Mouse (Mus musculus) urinary bladder, postnatal 14 days (tissue): ENCODE data around the gene Memo1.
A peak's percentile ranks its signal among the peaks of the same experiment; 100 is the strongest.
"Not testable (repeated sequence)": the region's sequence is repeated elsewhere in the genome, so short reads cannot be mapped to it uniquely, and the experiment has no call there.

Experiments
- DNase-seq: peaks from one replicate; pipeline ENCODE4 v3.0.0; 2021; ENCODE audit warnings: low spot score

Gene Memo1

DNA sequence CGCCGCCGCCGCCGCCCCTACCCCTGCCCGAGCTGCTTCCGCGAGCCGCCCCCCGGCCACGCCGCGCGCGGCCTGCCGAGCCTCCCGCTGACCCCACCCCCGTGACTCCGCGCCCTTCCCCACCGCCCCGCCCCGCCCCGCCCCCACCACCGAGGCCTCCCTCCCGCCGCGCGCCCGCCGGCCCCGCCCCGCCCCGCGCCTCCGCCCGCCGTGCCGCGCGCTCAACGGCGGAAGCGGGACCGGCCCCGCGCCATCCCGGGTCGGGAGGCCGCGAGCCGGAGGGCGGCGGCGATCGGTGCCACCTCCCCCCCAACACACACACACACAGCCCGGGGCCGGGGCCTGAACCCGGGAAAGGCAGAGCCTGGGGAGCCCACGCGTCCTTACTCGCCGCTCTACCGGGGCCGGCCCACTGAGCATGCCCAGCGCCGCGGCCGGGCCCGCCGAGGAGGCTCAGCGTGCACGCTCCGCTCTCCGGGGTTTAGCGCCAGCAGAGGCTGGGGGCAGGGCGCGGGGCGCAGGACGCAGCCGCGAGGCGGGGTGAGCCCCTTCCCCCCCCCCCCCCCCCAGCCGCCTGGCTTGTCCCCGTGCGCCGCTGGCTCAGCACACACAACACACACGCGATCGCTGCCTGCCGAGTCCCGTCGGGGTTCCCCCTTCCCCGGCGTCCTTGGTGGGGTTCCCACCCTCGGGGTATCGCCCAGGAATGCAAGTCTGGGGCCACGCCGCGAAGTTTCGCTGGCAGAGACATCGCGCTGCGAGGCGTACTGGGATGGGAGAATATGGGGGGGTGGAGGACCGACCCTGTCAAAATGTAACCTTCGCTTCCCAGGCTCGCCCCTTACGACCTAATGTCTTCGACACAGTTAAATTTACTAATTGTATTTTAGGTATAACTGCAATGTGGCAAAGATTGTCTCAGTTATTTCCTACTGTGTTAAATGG is at the start of gene Memo1:
Memo1 (minus strand) TSS at position 496 of the 945 bp plus-strand sequence.
- peak; percentile 84 for DNase-seq

DNA sequence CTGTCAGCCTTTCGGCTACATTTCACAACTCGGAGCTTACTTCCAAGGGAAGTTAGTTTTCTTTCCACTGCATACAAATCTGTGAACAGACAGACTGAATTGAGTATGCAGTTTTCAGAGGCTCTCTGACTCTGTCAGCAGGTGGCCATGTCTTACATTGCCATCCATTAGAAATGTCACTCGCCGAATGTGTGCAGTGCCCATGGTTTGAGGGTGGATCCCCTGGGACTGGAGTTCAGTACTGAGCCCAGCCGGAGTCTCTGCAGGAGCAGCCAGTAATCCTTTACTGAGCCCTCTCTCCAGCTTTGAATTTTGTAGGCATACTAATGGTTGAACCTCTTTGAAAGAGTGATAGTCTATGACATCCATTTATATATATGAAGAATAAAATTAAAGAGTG is 45.8 kb upstream of the Memo1 start:
- no peak for DNase-seq

DNA sequence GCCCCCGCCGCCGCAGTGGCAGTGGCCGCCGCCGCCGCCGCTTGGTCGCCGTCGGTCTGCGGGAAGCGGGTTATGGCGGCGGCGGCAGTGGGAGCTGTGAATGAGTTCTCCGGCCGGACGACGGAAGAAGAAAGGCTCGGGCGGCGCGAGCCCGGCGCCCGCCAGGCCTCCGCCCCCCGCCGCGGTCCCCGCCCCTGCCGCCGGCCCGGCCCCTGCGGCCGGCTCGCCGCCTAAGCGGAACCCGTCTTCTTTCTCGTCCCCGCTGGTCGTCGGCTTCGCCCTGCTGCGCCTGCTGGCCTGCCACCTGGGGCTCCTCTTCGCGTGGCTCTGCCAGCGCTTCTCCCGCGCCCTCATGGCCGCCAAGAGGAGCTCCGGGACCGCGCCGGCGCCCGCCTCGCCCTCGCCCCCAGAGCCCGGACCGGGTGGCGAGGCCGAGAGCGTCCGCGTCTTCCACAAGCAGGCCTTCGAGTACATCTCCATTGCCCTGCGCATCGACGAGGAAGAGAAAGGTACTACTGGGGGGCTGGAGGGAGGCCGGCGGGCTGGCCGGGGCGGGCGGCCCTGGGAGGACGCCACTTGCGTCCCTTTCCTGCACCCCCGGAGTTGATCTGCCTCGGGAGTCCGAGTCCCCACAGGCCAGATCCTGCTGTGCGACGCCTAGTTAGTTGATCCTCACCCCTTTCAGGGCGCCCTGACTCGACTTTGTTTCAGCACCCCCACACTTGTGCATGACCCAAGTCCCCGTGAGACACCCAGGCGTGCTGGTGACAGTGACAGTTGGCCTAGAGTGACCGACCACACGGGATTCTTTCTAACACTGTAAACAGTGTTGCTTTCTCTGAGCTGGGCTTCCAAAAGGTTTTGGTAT is 43.9 kb upstream of the Memo1 start, which contains the start of gene Spast:
Spast (plus strand) TSS at position 51 of the 868 bp plus-strand sequence.
- peak; percentile 79 for DNase-seq

DNA sequence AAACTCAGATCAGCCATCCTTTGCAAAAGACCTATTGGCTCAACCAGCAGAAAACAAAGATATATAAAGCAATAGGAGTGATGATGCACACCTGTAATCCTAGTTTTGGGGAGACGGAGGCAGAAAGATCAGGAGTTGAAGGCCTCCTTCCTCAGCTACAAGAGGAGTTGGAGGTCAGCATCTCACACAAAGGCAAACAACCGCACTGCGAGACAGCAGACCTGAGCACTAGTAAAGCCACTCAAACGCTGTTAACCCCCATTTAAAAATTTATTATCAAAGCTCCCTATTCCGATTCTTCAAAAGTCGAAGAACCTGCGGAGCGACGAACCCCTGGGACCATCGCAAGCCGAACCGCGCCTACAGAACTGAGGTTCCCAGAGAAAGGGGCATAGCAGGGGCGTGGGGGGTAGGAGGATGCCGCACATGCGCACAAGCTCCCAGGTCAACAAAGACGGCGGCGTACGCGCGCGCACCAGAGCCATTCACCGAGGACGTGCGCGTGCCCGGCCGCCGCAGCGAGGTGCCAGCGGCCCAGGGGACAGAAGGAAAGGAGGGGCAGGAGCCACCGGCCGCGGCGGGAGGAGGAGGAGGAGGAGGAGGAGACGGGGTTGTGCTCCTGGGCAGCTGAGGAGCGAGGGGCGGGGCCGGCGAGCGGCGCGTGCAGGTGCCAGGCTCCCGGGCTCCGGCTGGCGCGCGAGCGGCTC is 43.1 kb upstream of the Memo1 start:
- peak; percentile 95 for DNase-seq

DNA sequence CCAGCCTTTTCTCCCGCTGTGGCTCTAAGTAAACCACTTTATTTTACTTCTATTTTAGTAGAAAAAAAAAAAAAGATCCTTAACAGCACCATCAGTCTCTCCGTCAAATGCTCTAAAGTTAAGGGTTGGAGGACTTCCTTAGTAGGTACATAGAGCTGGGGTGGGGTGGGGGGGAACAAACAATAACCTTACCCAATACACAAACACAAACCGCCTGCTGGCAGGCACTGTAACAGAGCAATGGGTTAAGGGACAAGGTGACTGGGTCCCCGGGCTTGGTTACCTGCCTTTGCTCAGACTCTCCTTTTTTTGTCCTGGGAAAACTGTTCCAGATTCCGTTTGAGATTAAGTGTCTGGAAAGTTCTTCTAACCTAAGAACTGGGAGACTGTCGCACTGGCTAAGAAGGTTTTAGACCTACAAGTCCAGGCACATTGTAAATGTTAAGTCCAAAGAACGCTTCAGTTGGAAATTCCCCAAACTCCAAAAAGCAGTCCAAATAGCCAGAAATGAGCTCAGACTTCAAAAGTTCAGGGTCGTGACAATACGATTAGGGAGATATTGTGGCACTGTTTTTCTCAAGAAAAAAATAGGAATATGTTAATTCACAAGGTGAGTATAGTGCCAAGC is 35.8 kb upstream of the Memo1 start:
- no peak for DNase-seq

DNA sequence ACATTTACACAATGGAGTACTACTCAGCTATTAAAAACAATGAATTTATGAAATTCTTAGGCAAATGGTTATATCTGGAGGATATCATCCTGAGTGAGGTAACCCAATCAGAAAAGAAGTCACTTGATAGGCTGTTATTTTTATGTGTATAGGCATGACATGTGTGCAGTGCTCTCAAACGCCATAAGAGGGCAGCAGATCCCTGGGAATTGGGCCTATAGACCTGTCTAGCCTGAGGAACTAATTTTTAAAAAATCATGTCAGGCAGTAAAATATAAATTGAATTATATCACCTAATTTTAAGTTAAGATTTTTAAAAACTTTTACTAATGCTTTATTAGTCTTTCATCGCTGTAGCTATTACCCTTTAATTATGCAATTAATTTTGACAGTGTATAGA is 32.8 kb upstream of the Memo1 start:
- DNase-seq: peak; percentile 58

DNA sequence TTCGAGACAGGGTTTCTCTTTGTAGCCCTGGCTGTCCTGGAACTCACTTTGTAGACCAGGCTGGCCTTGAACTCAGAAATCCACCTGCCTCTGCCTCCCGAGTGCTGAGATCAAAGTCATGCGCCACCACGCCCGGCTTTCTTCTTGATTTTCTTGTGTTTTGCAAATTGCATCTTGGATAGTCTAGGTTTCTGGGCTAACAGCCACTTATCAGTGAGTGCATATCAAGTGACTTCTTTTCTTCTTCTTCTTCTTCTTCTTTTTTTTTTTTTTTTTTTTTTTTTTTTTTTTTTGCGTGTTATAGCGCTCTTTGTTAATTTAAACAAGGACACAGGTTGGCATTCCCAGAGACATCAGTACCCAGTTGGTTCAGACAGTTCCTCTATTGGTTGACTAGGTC is 31.9 kb upstream of the Memo1 start:
- not testable (repeated sequence) for DNase-seq

DNA sequence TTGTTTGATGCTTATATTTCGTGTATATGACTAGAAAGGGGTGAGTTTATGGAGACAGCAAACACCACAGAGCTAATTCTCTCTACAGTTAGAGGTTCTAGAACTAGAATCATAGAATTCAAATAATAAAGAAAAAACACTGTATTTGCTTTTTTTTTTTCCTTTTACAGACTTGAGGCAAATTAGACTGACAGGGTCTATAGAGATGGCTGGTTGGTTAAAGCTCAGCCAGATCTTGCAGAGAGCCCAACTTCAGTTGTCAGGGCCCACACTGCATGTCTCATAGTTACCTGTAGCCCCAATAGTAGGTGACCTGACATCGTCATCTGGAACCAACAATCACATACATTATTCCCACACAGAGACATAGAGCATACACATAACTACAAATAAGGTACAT is 28.5 kb upstream of the Memo1 start, which contains the start of gene Dpy30:
Dpy30 (minus strand) TSS at position 101 of the 400 bp plus-strand sequence.
- no peak for DNase-seq

DNA sequence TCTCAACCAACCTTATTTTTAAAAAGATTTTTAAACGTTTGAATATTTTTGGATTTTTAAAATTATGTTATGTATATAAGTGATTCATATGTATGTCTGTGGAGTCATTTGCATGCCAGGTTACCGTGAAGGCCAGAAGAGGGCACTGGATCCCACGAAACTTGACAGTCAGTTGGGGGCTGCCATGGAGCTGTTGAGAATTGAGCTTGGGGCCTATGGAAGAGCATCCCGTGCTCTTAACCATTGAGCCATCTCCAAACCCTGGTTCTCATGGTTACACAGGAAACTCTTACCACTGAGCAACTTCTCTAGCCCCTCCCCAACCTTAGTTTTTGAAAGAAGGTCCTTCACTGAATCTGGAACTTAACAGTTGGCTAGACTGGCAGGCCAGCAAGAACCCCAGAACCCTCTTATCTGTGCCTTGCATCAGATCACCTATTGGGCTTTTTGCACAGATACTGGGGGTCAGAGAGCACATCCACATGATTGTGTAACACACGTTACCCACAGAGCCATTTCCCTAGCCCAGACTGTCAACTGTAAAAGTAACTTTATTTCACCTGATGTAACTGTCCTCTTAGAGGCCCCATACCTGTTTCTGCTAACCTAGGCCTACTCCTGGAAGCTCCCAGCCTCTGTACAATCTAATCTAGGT is 27.2 kb upstream of the Memo1 start:
- no peak for DNase-seq

DNA sequence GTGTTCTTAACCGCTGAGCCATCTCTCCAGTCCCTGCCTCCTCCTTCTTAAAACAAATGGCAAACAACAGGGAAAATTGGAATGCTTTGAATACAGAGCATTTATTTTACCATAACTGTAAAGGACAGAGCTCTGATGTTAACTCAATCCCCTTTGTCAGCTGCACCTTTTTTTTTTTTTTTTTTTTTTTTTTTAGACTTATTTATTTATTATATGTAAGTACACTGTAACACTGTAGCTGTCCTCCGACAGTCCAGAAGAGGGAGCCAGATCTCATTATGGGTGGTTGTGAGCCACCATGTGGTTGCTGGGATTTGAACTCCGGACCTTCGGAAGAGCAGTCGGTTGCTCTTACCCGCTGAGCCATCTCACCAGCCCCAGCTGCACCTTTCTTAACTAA is 23.4 kb upstream of the Memo1 start:
- no peak for DNase-seq

DNA sequence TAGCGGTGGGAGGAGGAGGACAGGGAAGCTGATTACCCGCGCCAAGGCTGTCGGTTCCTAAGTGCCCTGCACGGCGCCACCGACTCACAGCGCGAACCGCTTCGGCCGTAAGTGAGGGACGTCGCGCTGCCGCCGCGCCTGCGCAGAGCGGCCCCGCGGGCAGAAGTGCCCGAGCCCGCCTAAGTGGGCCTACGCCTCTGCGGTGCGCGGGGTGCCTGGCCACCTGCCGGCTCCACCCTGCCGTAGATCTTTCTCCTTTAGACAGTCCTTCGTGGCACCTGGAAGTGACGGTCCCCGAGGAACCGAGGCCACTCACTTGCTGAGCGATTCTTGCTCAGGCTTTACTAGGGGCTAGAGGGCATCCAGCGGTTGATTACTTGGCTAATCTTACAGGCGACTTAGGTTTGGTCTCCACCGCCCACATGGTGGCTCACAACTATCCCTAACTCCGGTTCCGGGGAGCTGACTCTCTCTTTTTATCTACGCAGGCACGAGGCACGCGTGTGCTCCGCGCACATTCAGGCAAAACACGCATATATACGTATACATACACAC is 21.1 kb upstream of the Memo1 start:
- peak; percentile 86 for DNase-seq

DNA sequence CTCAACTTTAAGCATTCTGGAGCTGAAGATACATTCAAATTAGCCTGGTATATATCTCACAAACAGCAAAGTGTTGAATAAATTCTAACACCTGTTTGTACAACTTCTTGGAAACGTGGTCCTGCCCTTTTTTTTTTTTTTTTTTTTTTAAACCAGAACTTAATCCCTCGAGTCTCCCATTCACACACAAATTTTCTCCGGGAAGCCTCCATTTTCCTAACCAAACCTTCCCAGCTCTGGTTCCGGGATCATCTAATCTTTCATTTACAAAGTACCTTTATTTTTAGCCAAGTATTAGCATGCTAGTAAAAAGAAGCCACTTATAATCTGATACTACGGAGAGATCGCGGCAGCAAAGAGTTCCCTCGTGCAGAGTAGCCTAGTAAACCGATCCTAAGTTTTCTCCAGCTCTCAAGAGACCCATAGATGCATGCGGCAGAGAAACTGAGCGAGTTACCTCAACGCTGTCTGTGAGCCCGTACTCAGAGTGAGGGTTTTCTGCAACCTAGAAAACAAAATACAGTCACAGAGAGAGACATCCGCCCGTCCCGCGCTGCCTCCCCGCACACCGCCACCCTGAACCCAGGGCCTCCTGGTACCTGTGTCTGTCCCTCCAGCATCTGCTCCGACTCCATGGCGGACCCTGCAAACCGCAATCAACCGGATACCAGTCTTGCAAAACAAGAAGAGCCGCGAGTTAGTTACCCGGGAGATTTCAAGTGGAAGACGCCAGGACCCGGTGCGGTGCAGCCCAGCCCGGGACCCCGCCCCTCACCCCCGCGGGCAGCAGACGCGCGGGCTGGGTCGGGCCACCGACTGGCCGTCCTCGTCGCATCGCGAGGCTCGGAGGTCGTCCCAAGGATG is 20.4 kb upstream of the Memo1 start:
- DNase-seq: no peak

DNA sequence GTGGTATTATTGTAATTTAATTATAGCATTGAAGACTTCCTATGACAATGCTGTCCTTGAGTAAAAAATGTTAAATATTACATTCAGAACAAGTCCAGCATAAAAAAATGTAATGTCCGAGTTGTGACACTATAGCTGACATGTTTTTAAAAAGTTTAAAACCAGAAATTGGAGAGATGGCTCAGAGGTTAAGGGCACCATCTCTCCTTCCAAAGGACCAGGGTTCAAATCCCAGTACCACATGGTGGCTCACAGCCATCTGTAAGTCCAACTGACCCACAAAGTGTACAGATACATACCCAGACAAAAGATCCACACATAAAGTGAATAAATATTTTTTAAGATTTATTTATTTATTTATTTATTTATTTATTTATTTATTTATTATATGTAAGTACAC is 10.7 kb upstream of the Memo1 start:
- DNase-seq: no peak

DNA sequence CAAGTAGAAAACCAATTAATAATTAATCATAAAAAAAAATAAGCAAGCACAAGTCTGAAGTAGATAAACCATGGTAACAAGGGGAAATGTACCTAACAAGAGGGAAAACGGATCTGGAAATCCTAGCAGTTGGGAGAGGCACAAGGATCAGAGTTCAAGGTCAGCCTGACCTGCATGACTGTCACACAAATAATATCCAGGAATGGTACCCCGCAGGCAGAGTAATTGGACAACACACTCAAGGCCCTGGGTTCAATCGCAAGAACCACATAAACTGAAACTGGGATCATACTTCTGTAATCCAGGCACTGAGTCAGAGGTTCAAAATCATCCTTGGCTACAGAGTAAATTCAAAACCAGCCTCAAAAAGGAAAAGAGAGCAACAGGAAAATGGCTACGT is 10.3 kb upstream of the Memo1 start:
- no peak for DNase-seq

DNA sequence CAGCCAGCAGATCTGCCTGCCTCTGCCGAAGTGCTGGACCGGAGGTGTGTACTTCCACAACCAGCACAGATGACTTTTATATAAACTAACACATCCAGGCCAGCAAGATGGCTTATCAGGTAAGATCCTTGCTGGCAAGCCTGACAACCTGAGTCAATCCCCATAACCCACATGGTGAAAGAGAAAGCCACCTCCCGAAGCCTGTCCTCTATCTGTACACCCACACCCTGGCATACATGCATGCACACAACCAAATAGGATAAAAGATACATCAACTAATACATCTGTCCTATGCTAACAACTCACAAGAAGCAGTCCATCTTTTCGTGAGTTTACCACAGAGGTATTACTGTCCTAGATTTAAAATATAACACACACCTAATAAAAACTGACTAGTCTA is 8.7 kb upstream of the Memo1 start:
- DNase-seq: no peak

DNA sequence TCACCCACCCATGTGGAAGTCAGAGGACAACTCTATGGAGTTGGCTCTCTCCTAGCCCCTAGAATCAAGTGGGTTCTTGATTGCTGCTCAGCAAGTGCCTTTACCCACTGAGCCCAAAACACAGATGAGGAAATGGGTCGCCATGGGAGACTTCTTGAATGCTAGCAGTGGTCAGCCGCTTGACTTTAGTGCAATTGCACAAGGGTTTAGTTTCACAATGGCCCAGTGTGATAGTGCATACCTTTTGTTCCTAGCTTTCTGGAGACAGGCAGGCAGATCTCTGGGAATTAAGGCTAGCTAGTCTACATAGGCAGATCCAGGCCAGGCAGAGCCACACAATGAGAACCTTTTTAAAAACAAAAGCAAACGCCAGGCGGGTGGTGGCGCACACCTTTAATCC is 4.8 kb upstream of the Memo1 start:
- DNase-seq: no peak

DNA sequence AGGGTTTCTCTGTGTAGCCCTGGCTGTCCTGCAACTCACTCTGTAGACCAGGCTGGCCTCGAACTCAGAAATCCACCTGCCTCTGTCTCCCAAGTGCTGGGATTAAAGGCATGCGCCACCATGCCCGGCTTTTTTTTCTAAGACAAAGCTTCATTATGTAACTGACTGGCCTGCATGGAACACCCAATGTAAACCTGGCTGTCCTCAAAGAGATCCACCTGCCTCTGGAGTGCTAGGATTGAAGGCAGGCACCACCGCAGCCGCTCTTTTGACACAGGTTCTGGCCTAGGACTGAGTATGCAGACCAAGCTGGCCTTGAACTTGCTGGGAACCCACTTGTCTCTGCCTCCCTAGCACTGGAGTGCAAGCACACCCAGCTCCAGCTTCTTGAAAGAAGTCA is 1.7 kb upstream of the Memo1 start:
- not testable (repeated sequence) for DNase-seq

DNA sequence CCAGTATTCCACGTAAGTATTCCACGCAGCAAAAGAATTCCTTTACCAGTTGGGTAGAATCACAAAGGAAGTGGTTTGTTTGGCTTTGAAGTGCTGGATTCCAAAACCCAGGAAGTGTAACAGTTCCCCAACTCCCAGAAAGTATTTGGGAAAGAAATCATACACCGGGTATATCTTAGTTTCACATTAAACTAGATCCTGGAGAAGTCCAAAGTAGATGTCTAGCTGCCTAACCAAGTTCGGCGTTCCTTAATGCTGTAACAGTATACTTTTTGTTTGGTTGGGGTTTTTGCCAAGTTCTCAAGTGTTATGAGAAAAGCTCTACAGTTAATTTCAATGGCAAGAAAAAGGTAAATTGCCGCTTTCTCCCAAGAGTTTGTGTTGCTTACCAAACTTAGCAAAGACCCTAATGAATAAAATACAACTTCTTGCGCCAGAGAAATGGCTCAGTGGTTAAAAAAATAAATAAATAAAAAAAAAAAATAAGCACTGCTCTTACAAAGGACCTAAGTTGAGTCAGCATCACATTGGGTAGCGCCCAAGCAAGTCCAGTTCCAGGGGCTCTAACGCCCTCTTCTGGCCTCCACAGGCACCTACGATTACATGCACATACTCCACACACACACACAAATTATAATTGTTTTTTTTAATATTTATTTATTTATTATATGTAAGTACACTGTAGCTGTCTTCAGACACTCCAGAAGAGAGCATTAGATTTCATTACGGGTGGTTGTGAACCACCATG is 929 bp upstream of the Memo1 start:
- DNase-seq: no peak

DNA sequence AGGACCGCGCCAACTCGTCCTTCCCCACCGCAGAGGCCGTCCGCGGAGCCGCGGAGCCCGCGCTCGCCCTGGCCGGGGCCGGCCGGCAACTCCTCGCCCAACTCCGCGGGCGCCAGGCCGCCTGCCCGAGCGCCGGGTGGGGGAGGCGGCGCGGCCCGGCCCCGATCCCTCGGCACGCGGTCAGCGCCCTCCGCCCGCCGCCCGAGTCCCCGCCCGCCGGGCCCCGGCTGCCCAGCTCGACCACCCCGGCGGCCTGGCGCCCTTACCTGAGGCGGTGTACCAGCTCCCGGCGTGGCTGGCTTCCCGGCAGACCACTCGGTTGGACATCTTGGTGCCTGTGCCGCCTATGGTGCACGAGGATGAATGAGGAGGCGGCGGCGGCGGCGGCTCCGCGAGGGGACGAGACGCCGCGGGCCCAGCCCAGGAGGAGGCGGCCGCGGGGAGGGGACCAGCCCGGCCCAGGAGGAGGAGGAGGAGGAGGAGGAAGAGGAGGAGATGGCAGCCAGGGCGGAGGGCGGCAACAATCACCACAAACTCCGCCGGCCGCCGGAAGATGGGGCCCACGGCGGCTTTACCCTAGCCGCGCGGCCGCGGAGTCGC is 795 bp downstream of the Memo1 start:
- DNase-seq: peak; percentile 89
